Mouse (Mus musculus) heart, adult 2 months (tissue): Measurements from ENCODE around the gene Aftph.

Source experiments
- CTCF ChIP-seq: fragments of 200-600 bp; IDR thresholded peaks from 2 replicates; pipeline ENCODE4 v1.8.1; 2022; ENCODE audit warnings: antibody characterized with exemption, mild to moderate bottlenecking, moderate library complexity
- EP300 ChIP-seq: fragments of 200-500 bp; IDR thresholded peaks from 2 replicates; pipeline ENCODE4 v1.6.1; 2011; ENCODE audit warnings: low read depth, low read length, control low read depth; ENCODE audit not compliant: insufficient read depth

GRCm38 (mm10) chr11:20671789-20672392 is 69.5 kb downstream of the Aftph start:
- peak; percentile 32 for TF ChIP-seq CTCF
- no peak for TF ChIP-seq EP300
